Mouse (Mus musculus) G1E (cell line): ENCODE results near the gene Fam189b. TPM values are rescaled to one million over a fixed set of nuclear protein-coding genes. Genes with fewer than 3 reads are reported as not detected.
A peak's percentile ranks its signal among the peaks of the same experiment; 100 is the strongest.

Experiments
- ATAC-seq: 2 replicates; pipeline ENCODE4 v1.8.0; 2016; ENCODE audit warnings: mild to moderate bottlenecking; ENCODE audit not compliant: insufficient number of reproducible peaks, poor library complexity, low FRiP score, severe bottlenecking; ENCODE audit errors: extremely low read depth
- DNase-seq: peaks from one replicate; pipeline ENCODE4 v3.0.0; 2012; ENCODE audit warnings: low spot score
- H3K27me3 ChIP-seq: 2 replicates; pipeline ENCODE4 v1.6.1; 2012; ENCODE audit warnings: mild to moderate bottlenecking, low read length, inconsistent platforms; ENCODE audit not compliant: insufficient read depth
- H3K36me3 ChIP-seq: replicated peaks from 2 replicates; pipeline ENCODE3; 2012; ENCODE audit warnings: mild to moderate bottlenecking, inconsistent platforms
- H3K4me1 ChIP-seq: 2 replicates; pipeline ENCODE4 v1.6.1; 2012; ENCODE audit warnings: low read depth, low read length, inconsistent platforms, mixed read lengths; ENCODE audit not compliant: insufficient read depth
- H3K4me3 ChIP-seq: 2 replicates; pipeline ENCODE4 v1.5.1; 2012; ENCODE audit warnings: low read depth, mild to moderate bottlenecking, inconsistent platforms, low read length, moderate library complexity, mixed read lengths
- H3K9me3 ChIP-seq: replicated peaks from 2 replicates; pipeline ENCODE4 v1.6.1; 2012; ENCODE audit warnings: inconsistent platforms
- CTCF ChIP-seq: IDR thresholded peaks from 2 replicates; pipeline ENCODE4 v1.5.1; 2012; ENCODE audit warnings: low read depth, low read length, inconsistent platforms, mixed read lengths
- GATA1 ChIP-seq: IDR thresholded peaks from 2 replicates; pipeline ENCODE4 v1.6.1; 2012; ENCODE audit warnings: borderline replicate concordance, low read length, inconsistent platforms, mixed read lengths
- GATA2 ChIP-seq: IDR thresholded peaks from 2 replicates; pipeline ENCODE4 v1.6.1; 2012; ENCODE audit warnings: low read depth, low read length, inconsistent platforms, borderline replicate concordance
- POLR2AphosphoS5 ChIP-seq: IDR thresholded peaks from 2 replicates; pipeline ENCODE4 v1.6.1; 2012; ENCODE audit warnings: low read depth, low read length, inconsistent platforms; ENCODE audit not compliant: insufficient replicate concordance
- TAL1 ChIP-seq: conservative IDR thresholded peaks from 2 replicates; pipeline ENCODE4 v1.6.1; 2012; ENCODE audit warnings: low read depth, low read length, inconsistent platforms, mixed read lengths
- polyA plus RNA-seq: library from polyadenylated mRNA; stranded (reverse); fragments of >175 nt; gene quantifications from 2 replicates; pipeline ENCODE4 v1.2.3, GENCODE M21; 2012
- total RNA-seq, 2 experiments: library from RNA; stranded (forward) in 1 of 2; stranded (reverse) in 1 of 2; fragments of 200-1000 nt in 1 of 2; fragments of >200 nt in 1 of 2; fragmentation: Nextera tagmentation in 1 of 2; gene quantifications; 2 replicates each; pipeline ENCODE4 v1.2.3; 2014 to 2017

Gene Fam189b
- total and polyA plus RNA-seq, 3 experiments: 1.1 to 11.9 (median 3.5) TPM

GRCm38 (mm10) chr3:89147101-89147978, 35.6 kb upstream of the Fam189b start:
- DNase-seq (peak; percentile 58), ATAC-seq (0 out of 2 replicates have a peak, but pooled peaks have one; percentile 34)
- peak overlapping the region; percentile 66; the same call in 1 of the 2 replicates for H3K4me3 ChIP-seq
- no peaks in the 10 kb centered on the region for H3K9me3 ChIP-seq
- peaks cover 53% of the 10 kb centered on the region for H3K36me3 ChIP-seq
- peaks cover 69% of the 10 kb centered on the region for H3K4me1 ChIP-seq
- H3K27me3 ChIP-seq: peaks cover 12% of the 10 kb centered on the region
- TF ChIP-seq TAL1 (no peak), GATA2 (no peak), CTCF (no peak), POLR2AphosphoS5 (no peak; the same call in 1 of the 2 replicates), GATA1 (no peak)

GRCm38 (mm10) chr3:89147979-89148311, 35.0 kb upstream of the Fam189b start:
- Histone ChIP-seq H3K27me3 (peaks cover 18% of the 10 kb centered on the region), H3K4me3 (peak overlapping the region; percentile 66; the same call in 1 of the 2 replicates), H3K9me3 (no peaks in the 10 kb centered on the region), H3K4me1 (peaks cover 67% of the 10 kb centered on the region), H3K36me3 (peaks cover 47% of the 10 kb centered on the region)
- DNase-seq (peak; percentile 15), ATAC-seq (no peak)
- TF ChIP-seq POLR2AphosphoS5: no peak; the same call in 1 of the 2 replicates

- TF ChIP-seq POLR2AphosphoS5 (peak; percentile 80; the same call in 1 of the 2 replicates), GATA1 (no peak)
- peaks cover 41% of the 10 kb centered on the region for H3K36me3 ChIP-seq
- no peak for ATAC-seq
- H3K4me3 ChIP-seq: no peak overlapping the region; the same call in 1 of the 2 replicates
- H3K27me3 ChIP-seq: peaks cover 19% of the 10 kb centered on the region
- no peak for DNase-seq
- H3K9me3 ChIP-seq: no peaks in the 10 kb centered on the region
- H3K4me1 ChIP-seq: peaks cover 62% of the 10 kb centered on the region
These were observed 34.4 kb upstream of the Fam189b start for GRCm38 (mm10) chr3:89148567-89148966.

GRCm38 (mm10) chr3:89152084-89152835, 30.7 kb upstream of the Fam189b start:
- no peaks in the 10 kb centered on the region for H3K9me3 ChIP-seq
- H3K36me3 ChIP-seq: peaks cover 5% of the 10 kb centered on the region
- TF ChIP-seq GATA1 (no peak), TAL1 (no peak), GATA2 (no peak), POLR2AphosphoS5 (no peak), CTCF (no peak)
- ATAC-seq (no peak), DNase-seq (no peak)
- H3K4me1 ChIP-seq: peaks cover 33% of the 10 kb centered on the region
- H3K27me3 ChIP-seq: peaks cover 29% of the 10 kb centered on the region
- H3K4me3 ChIP-seq: no peak overlapping the region

- Histone ChIP-seq H3K9me3 (no peaks in the 10 kb centered on the region), H3K4me3 (no peak overlapping the region), H3K4me1 (peaks cover 32% of the 10 kb centered on the region), H3K27me3 (peaks cover 34% of the 10 kb centered on the region), H3K36me3 (no peaks in the 10 kb centered on the region)
- no peak for TF ChIP-seq TAL1
- no peak for TF ChIP-seq POLR2AphosphoS5
- TF ChIP-seq GATA1: no peak
- TF ChIP-seq GATA2: no peak
- no peak for TF ChIP-seq CTCF
- ATAC-seq: no peak
- DNase-seq: no peak
These were observed 26.0 kb upstream of the Fam189b start for GRCm38 (mm10) chr3:89156951-89157350.

GRCm38 (mm10) chr3:89158651-89159050, 24.3 kb upstream of the Fam189b start:
- Histone ChIP-seq H3K9me3 (no peaks in the 10 kb centered on the region), H3K27me3 (peaks cover 23% of the 10 kb centered on the region), H3K4me1 (peaks cover 29% of the 10 kb centered on the region), H3K4me3 (no peak overlapping the region), H3K36me3 (no peaks in the 10 kb centered on the region)
- ATAC-seq (no peak), DNase-seq (no peak)
- TF ChIP-seq GATA2: no peak
- TF ChIP-seq GATA1: no peak
- TF ChIP-seq CTCF: no peak
- TF ChIP-seq POLR2AphosphoS5: no peak
- TF ChIP-seq TAL1: no peak
